Mouse (Mus musculus) stomach, postnatal 0 days (tissue): ENCODE data around the gene Oprl1. TPM values are rescaled to one million over a fixed set of nuclear protein-coding genes. Genes with fewer than 3 reads are reported as not detected.

ENCODE experiments used
- ATAC-seq: fragments of 200-750 bp; cut with Nextera tagmentation; 2 replicates; pipeline ENCODE4 v1.8.0; 2017; ENCODE audit not compliant: low FRiP score, low TSS enrichment
- DNase-seq: peaks from one replicate; pipeline ENCODE4 v3.0.0-alpha.2; 2016; ENCODE audit warnings: low spot score
- H3K27ac ChIP-seq: fragments of 300-500 bp; sonication (generic); replicated peaks from 2 replicates; pipeline ENCODE4 v1.5.1; 2014; ENCODE audit warnings: mild to moderate bottlenecking, control low read depth
- H3K27me3 ChIP-seq: fragments of 300-500 bp; sonication (generic); 2 replicates; pipeline ENCODE4 v1.6.1; 2014; ENCODE audit warnings: low read length; ENCODE audit not compliant: control insufficient read depth, insufficient read depth
- H3K36me3 ChIP-seq: fragments of 300-500 bp; sonication (generic); 2 replicates; pipeline ENCODE4 v1.6.1; 2014; ENCODE audit warnings: low read length, mixed read lengths; ENCODE audit not compliant: control insufficient read depth, insufficient read depth
- H3K4me1 ChIP-seq: fragments of 300-500 bp; sonication (generic); replicated peaks from 2 replicates; pipeline ENCODE4 v1.6.1; 2014; ENCODE audit warnings: antibody characterized with exemption; ENCODE audit not compliant: control insufficient read depth, insufficient read depth
- H3K4me2 ChIP-seq: fragments of 300-500 bp; sonication (generic); replicated peaks from 2 replicates; pipeline ENCODE4 v1.6.1; 2014; ENCODE audit warnings: low read depth, mild to moderate bottlenecking, control low read depth, moderate library complexity
- H3K4me3 ChIP-seq: fragments of 300-500 bp; sonication (generic); 2 replicates; pipeline ENCODE4 v1.5.1; 2014; ENCODE audit warnings: low read depth, low read length, control low read depth
- H3K9ac ChIP-seq: fragments of 300-500 bp; sonication (generic); 2 replicates; pipeline ENCODE4 v1.6.1; 2014; ENCODE audit warnings: mild to moderate bottlenecking, low read length, control low read depth, mixed read lengths
- H3K9me3 ChIP-seq: fragments of 300-500 bp; sonication (generic); 2 replicates; pipeline ENCODE4 v1.6.1; 2016; ENCODE audit warnings: low read length; ENCODE audit not compliant: control insufficient read depth
- CTCF ChIP-seq: IDR thresholded peaks from 2 replicates; pipeline ENCODE4 v1.5.1; 2016; ENCODE audit warnings: antibody characterized with exemption, low read depth, mild to moderate bottlenecking, moderate library complexity
- EP300 ChIP-seq: optimal IDR thresholded peaks from 2 replicates; pipeline ENCODE3; 2016; ENCODE audit warnings: antibody characterized with exemption
- WGBS: fragments of 180-500 bp; shearing (Covaris S2); extraction: QIAGEN DNeasy Blood & Tissue Kit; methylation state at CpG from one replicate; pipeline ENCODE4 v1.1.7; 2014; 5-methylcytosine and 5-hydroxymethylcytosine counted together
- polyA plus RNA-seq: library from polyadenylated mRNA; unstranded; fragments of >200 nt; fragmentation: Nextera tagmentation; extraction: Ambion mirVana; gene quantifications from 2 replicates; pipeline ENCODE4 v1.2.1, GENCODE M21; 2015

Oprl1 gene
- polyA plus RNA-seq, 1 experiment from 2014 or later: 0.52 TPM

- ATAC-seq (no peak), DNase-seq (no peak)
- Histone ChIP-seq H3K4me1 (no peaks in the 10 kb centered on the region), H3K4me2 (no peak overlapping the region), H3K36me3 (no peaks in the 10 kb centered on the region), H3K9me3 (no peaks in the 10 kb centered on the region), H3K27ac (no peak overlapping the region), H3K27me3 (no peaks in the 10 kb centered on the region), H3K4me3 (no peak overlapping the region), H3K9ac (no peak overlapping the region)
- TF ChIP-seq EP300 (no peak), CTCF (no peak)
These were observed 53.6 kb downstream of the Oprl1 start for GRCm38 (mm10) chr2:181768451-181768850.

GRCm38 (mm10) chr2:181769397-181769796, 54.6 kb downstream of the Oprl1 start:
- DNase-seq (no peak), ATAC-seq (no peak)
- Histone ChIP-seq H3K27me3 (no peaks in the 10 kb centered on the region), H3K9ac (no peak overlapping the region), H3K36me3 (no peaks in the 10 kb centered on the region), H3K4me1 (no peaks in the 10 kb centered on the region), H3K4me2 (no peak overlapping the region), H3K27ac (no peak overlapping the region), H3K9me3 (no peaks in the 10 kb centered on the region), H3K4me3 (no peak overlapping the region)
- WGBS: 80% methylated on average over 2 of the region's 2 CpGs
- TF ChIP-seq CTCF (no peak), EP300 (no peak)

Other genes with a start within 250 kb of the Oprl1 start
- gene Abhd16b, start 221.8 kb upstream of the Oprl1 start, polyA plus RNA-seq: 0.08 and 0.15 TPM in 2 replicates
- 98.0 and 104 TPM in 2 replicates for gene Tpd52l2, start 217.9 kb upstream of the Oprl1 start, polyA plus RNA-seq
- 50.2 and 52.7 TPM in 2 replicates for gene Dnajc5, start 194.5 kb upstream of the Oprl1 start, polyA plus RNA-seq
- 37.1 and 39.7 TPM in 2 replicates for gene Uckl1, start 130.1 kb upstream of the Oprl1 start, polyA plus RNA-seq
- gene Prpf6, start 123.1 kb upstream of the Oprl1 start, polyA plus RNA-seq: 28.3 and 28.4 TPM in 2 replicates
- 15.9 and 18.3 TPM in 2 replicates for gene Zfp512b, start 122.2 kb upstream of the Oprl1 start, polyA plus RNA-seq
- gene Samd10, start 115.8 kb upstream of the Oprl1 start, polyA plus RNA-seq: 22.9 and 26.8 TPM in 2 replicates
- not detected in 2 replicates for gene Gm29797, start 58.0 kb upstream of the Oprl1 start, polyA plus RNA-seq
- 14.0 and 14.1 TPM in 2 replicates for gene Sox18, start 43.4 kb upstream of the Oprl1 start, polyA plus RNA-seq
- 12.7 and 13.4 TPM in 2 replicates for gene Tcea2, start 34.7 kb upstream of the Oprl1 start, polyA plus RNA-seq
- gene Rgs19, start 21.0 kb upstream of the Oprl1 start, polyA plus RNA-seq: 20.0 and 24.6 TPM in 2 replicates
- gene Lkaaear1, start 16.6 kb upstream of the Oprl1 start, polyA plus RNA-seq: not detected in 2 replicates
- gene Myt1, start 48.3 kb downstream of the Oprl1 start, polyA plus RNA-seq: 0.29 and 0.40 TPM in 2 replicates
- gene Pcmtd2, start 122.8 kb downstream of the Oprl1 start, polyA plus RNA-seq: 16.4 and 18.6 TPM in 2 replicates
- gene Polr3k, start 149.3 kb downstream of the Oprl1 start, polyA plus RNA-seq: 50.9 and 52.5 TPM in 2 replicates